Mouse (Mus musculus) fat pad, adult 2 months (tissue): Measurements from ENCODE around the gene Tesk2.
"Not testable (repeated sequence)": the region's sequence is repeated elsewhere in the genome, so short reads cannot be mapped to it uniquely, and the experiment has no call there.

Experiments
- DNase-seq: peaks from one replicate; pipeline ENCODE4 v3.0.0-alpha.2; 2011; ENCODE audit warnings: low read depth, low spot score; ENCODE audit errors: extremely low read depth

The Tesk2 gene

GRCm38 (mm10) chr4:116787985-116788760 lies 67.4 kb downstream of the Tesk2 start:
- DNase-seq, result no peak

DNA sequence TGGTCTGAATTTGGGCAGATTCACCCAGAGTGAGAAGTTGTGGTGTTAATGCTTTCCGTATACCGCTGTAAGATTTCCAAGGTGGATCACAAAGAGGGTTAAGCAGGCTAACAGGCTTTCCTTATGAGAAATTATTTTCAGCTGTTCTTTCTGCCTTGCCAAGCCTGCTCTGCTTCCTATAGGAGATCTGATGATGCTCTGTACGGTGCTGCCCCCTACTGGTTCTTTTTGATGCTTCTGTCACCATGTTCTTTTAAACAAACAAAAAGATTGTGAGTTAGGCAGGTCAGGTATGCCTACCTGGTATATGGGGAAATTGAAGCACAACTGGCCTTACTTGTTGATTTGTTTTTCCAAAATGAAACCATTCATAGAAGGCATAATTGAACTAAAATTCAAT lies 68.2 kb downstream of the Tesk2 start:
- no peak for DNase-seq

- no peak for DNase-seq
Measured at GRCm38 (mm10) chr4:116792453-116792852, 71.7 kb downstream of the Tesk2 start.

GRCm38 (mm10) chr4:116794273-116794672 lies 73.5 kb downstream of the Tesk2 start:
- DNase-seq, result no peak

GRCm38 (mm10) chr4:116796442-116797110 lies 75.8 kb downstream of the Tesk2 start:
- DNase-seq, result no peak

GRCm38 (mm10) chr4:116799901-116800300 lies 79.2 kb downstream of the Tesk2 start:
- no peak for DNase-seq

DNA sequence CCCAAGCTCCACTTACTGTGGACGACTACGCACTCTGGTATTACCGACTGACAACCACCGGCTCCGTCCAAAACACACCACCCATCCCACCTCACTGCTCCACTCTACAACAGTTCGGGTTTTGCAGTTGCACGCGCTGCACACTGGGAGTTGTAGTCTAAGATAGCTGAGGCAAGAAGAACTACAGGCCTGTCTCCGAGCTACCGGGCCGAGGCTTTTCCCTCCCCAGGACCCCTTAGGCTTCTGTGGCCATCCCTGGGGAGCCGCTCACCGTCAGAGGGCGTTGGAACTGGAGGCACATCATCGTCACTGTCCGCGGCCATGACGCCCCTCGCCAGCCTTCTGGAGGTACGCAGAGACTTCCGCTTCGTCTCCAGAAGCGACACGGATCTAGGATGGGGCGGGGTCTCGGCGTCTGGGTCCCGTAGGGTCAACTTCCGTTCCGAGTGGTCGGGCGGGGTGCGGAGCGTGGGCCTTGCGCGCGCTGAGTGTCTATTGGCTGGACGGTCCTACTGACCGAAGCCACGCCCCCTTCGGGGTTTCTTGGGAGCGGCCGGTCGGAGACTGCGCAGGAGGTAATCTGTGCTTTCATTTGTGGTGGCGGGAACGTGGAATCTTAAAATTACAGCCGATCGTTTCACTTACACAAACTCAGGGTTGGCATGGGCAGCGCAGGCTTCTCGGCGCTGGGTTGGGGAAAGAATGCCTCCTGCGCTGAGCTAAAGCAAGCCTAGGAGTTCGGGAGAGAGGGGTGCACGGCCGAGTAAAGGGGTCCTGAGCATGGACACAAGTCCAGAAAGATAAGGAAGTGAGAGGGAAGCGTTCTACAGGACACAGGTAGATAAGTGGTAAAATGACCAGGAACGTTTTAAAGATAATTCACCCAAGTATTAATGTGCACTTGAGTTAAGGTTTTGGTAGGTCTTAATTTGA lies 86.7 kb downstream of the Tesk2 start, which contains the start of the genes Toe1 and Mutyh:
Toe1 (minus strand) TSS at position 444 of the 933 bp plus-strand sequence.
Mutyh (plus strand) TSS at position 527 of the 933 bp plus-strand sequence.
- DNase-seq, result no peak

DNA sequence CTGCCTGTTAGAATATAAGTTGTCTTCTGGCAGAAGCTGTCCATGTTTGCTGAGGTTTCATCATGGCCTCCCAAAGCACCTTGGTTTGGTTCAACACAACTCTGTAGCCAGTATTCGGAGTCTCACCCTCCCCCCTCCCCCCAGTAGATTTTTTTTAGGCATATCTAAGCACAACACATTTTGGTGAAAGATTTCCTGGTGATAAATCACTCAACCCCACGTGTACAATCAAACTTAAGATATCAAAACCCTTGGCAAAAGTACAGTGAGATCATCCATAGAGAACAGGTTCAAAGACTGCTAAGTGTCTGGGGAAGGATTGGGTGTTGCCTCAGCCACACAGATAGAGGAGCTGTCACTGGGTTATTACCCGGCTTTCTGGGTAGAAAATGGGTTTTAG lies 90.3 kb downstream of the Tesk2 start:
- no peak for DNase-seq

- DNase-seq, result no peak
Measured at GRCm38 (mm10) chr4:116815276-116815675, 94.5 kb downstream of the Tesk2 start.

- DNase-seq, result no peak
Measured at GRCm38 (mm10) chr4:116817486-116817885, 96.7 kb downstream of the Tesk2 start.

DNA sequence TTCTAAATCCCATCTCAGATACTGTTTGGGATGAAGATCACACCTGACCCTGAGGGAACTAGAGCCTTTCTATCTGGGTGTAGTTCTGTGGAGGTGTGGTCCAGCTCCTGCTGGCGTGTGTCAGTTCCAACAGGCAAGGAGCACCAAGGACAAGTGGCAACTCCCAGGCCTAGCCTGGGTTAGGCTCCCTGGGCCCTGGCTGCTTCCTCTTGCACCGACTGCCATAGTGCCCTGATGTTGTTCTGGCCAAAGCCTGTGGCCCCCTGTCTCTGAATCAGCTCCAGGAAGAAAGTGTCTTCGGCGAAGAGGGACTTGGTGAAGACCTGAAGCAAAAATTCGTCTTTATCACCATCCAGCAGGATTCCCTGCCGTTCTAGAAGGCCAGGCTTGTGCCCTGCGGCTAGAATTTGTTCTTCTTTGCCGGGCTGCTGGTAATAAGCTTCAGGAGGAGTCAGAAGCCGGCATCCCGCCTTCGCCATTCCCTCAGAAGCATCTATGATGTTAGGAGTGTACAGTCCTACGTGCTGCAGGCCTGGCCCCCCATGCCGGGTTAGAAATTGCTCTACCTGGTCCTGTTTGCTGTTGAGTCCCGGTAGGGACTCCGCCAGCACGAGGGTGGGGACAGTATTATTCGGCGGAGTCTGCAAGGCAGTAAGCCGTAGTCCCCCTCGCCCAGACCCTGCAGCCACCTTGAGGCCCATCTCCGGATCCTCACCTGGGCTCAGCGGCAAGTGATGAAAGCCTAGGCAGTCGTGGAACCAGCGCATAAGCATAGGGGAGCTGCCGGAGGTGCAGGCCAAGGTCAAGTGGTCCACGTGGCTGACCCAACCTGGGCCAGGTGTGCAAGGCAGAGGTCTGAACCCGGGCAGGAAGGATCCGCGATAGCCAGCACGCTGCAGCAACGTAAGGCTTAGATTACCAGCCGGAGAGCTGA lies 99.5 kb downstream of the Tesk2 start:
- DNase-seq, result no peak

- DNase-seq, result peak; percentile 68
Measured at GRCm38 (mm10) chr4:116820902-116821693, 100.3 kb downstream of the Tesk2 start.

DNA sequence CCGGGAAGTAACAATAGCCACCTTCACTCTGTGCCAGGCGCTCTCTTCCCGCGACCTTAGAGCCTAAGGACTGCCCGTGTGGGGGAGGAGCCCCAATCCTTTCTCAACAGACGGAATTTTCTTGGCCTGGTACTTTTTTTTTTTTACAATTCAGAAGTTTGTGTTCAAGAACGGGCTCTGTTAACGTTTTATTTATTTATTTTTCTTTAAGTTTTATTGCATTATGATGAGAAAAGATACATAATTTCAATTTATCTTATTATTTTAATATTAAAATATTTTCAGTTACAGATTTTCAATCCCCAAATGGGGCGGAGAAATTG lies 100.9 kb downstream of the Tesk2 start, which contains the start of gene Hpdl:
Hpdl (minus strand) TSS at position 14 of the 323 bp plus-strand sequence.
- DNase-seq, result no peak

DNA sequence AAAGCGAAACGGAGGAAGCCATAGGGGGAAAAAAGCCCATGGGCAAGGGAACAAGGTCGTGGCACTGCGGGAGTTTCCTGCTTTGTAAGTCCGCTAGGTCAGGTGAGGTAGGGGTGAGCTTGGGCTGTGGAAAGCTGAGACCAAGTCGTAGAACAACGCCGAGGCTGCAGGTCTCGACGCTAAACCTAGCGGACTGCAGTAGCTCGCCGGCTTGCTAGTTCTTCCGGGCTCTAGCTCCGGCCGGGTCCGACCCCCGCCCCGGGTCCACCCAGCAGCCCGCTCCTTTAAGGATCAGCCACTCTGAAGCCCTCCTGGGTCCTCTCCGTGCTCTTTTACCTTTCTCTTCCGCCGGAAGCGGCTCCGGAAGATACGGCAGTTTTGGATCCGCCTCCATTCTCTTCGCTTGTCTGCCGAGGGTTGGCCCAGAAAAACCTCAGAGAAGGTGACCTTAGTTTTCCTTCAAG lies 103.8 kb downstream of the Tesk2 start:
- no peak for DNase-seq

DNA sequence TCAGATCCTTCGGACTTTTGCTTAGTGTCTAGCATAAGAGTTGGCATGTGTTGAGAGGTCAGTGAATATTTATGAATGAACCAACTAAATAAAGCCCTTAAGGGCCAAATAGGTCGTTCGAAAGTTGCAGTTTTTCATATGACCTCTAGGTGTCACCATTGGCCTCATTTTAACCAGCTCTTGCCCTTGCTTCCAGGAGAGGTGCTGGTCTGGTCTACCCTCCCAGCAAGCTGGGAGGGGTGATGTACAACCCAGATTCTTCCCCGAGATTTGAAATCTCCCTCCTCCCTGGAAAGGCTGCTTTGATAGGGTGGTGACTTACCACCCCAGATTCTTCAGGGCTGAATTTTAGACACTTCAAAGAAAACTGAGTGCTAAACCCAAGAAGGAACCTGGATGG lies 107.1 kb downstream of the Tesk2 start:
- DNase-seq, result no peak

GRCm38 (mm10) chr4:116829364-116830069 lies 108.8 kb downstream of the Tesk2 start:
- DNase-seq, result no peak

- DNase-seq, result no peak
Measured at GRCm38 (mm10) chr4:116830070-116830368, 109.3 kb downstream of the Tesk2 start.

GRCm38 (mm10) chr4:116838999-116839398 lies 118.3 kb downstream of the Tesk2 start:
- DNase-seq, result no peak

DNA sequence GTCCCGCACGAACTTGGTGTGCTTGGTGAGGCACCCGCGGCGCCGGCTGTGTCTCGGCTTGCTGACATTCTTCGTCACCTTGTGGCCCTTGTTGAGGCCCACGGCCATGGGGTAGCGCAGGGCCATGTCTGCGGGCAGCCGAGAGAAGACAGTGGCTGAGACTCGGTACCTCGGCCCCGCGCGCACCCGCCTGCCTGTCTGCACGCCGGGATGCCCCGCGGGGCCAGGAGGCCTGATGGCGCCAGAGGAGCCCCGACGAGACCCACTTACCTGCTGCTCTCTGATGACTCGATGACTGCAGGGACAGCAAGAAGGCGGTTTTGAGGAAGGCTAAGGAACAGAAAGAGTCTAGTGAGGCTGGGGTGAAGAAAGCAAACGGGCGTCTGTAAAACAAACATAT lies 119.3 kb downstream of the Tesk2 start:
- DNase-seq, result not testable (repeated sequence)
